Mouse (Mus musculus) lung, adult 2 months (tissue): Measurements from ENCODE around the gene Gnl2.

Experiments used
- CTCF ChIP-seq: fragments of 200-500 bp; IDR thresholded peaks from 2 replicates; pipeline ENCODE4 v1.5.1; 2011; ENCODE audit warnings: mild to moderate bottlenecking, low read length, control low read depth; ENCODE audit not compliant: insufficient read depth
- POLR2A ChIP-seq: fragments of 200-500 bp; IDR thresholded peaks from 2 replicates; pipeline ENCODE4 v1.6.1; 2011; ENCODE audit warnings: low read depth, mild to moderate bottlenecking, control low read depth, low read length, borderline replicate concordance; ENCODE audit errors: extremely low read depth

DNA sequence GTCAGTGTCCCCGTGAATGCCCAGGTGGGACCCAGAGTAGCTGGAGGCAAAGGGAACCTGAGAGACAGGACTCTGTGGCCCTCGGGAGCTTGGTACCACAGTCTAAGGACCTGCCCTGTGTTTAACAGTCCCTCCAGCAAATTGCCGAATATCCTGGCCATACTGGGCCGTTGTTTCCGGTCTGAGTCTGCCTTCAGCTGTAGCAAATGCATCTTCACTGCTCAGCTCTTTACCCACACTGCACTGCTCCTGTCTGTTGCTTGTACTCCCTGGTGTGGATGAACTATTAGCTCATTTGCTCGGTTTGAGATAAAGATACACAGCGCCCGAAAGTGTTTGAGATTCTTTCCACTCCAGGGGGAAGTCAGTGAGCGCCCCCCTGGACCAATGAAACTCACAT, 28.0 kb upstream of the Gnl2 start:
- TF ChIP-seq POLR2A: no peak
- no peak for TF ChIP-seq CTCF
